Mouse (Mus musculus) erythroblast, adult 5-6 weeks (primary cell): ENCODE measurements around the gene Ugt1a1. TPM values are rescaled to one million over a fixed set of nuclear protein-coding genes. Genes with fewer than 3 reads are reported as not detected.
"Not testable (repeated sequence)": the region's sequence is repeated elsewhere in the genome, so short reads cannot be mapped to it uniquely, and the experiment has no call there.

Experiments
- ATAC-seq: replicated peaks from 2 replicates; pipeline ENCODE4 v1.8.0; 2016; ENCODE audit warnings: moderate number of reproducible peaks, mild to moderate bottlenecking, moderate TSS enrichment, inconsistent platforms; ENCODE audit not compliant: poor library complexity, low FRiP score, severe bottlenecking
- total RNA-seq, 2 experiments: library from RNA; stranded (forward) in 1 of 2; stranded (reverse) in 1 of 2; fragments of 150-400 nt in 1 of 2; fragments of 200-764, 138-1000 nt in 1 of 2; gene quantifications; 2 replicates each; pipeline versions ENCODE4 v1.2.3 to v1.2.4; 2015 to 2017; ENCODE audit warnings: low replicate concordance in 2 of 2

Gene Ugt1a1
- total RNA-seq (2015; ENCODE audit: low replicate concordance) = not detected in 2 replicates
- total RNA-seq (2017; ENCODE audit: low replicate concordance) = 0.70 and 1.0 TPM in 2 replicates

GRCm38 (mm10) chr1:88211812-88212211 is at the start of gene Ugt1a1:
Gene Ugt1a1 (plus strand): TSS chr1:88211959.
- no peak for ATAC-seq

DNA sequence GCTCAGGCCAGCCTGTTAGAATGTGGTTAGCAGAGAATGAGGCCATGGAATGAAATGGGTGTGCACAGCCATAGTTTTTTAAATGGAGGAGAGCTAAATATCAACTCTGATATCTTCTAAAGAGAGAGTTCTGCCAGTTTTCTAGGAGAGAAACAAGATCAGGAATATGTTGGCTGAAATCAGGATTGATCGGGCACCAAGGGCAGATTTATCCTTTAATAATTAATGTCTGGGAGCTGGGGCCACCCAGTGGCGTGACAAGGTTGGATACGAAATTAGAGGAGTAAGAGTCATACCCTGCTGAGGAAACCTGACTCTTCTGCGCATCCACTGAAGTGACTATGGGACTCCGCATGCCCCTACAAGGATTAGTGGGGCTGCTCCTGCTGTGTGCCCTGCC is 46.0 kb upstream of the Ugt1a1 start, which contains the start of gene Ugt1a5:
Gene Ugt1a5, plus strand, starts transcription at position 302 of the 400 bp plus-strand sequence.
- no peak for ATAC-seq

- ATAC-seq = not testable (repeated sequence)
Observed at GRCm38 (mm10) chr1:88172190-88172589, 39.6 kb upstream of the Ugt1a1 start.

DNA sequence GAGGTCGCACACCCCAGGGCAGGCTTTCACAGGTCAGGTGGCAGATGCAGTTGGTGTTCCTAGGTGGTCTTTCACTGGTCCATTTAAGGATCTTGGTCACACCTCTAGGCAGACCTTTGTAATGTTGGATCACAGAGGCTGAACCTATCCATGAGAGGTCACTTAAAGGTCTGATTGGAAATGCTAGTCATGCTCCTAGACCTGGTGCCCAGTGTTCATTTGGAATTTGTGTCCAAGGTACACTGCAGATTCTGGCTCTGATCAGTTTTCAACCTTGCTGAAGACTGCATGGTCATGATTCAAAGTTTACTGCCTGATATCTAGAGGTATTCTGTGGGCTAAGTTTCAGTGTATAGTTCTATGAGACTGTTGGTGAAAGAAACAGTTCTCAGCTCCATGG is 32.1 kb upstream of the Ugt1a1 start:
- ATAC-seq = no peak

DNA sequence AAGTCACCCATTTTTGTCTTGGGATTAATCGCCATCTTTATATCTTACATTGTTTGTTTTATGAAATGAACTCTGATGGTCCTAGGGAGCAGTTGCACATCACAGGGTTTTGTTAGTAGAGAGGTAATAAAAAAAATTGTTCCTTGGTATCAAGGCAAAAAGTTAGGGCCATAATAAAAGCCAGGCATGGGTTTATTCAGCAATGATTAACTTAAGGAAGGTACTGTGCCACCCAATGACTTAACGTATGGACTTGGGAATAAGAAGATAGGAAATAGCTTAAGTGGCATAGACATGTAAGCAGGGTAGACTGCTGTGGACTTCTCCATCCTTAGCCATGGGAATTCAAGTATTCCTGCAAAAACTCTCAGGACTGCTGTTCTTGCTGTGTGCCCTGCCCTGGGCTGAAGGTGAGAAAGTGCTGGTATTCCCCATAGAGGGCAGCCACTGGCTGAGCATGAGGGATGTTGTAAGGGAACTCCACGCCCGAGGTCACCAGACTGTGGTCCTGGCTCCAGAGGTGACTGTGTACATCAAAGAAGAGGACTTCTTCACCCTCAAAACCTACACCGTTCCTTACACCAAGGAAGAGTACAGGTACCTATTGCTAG is 25.3 kb upstream of the Ugt1a1 start:
- ATAC-seq = no peak

DNA sequence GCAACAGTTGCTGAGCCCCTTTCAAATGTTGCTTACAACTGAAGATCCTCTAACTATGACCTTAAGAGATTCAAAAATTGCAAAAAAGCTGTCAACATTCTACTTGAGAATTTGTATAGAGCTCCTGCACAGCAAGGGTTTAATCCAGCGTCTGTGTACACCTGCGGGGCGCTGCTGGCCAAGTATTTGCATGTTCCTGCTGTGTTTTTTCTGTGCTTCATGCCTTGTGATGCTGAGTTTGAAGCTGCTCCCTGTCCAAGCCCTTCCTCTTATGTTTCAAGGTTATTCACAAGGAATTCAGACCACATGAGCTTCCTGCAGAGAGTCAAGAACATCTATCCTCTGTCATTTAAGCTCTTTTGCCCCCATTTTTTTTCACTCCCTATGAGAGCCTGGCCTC is 19.6 kb upstream of the Ugt1a1 start:
- ATAC-seq = no peak

DNA sequence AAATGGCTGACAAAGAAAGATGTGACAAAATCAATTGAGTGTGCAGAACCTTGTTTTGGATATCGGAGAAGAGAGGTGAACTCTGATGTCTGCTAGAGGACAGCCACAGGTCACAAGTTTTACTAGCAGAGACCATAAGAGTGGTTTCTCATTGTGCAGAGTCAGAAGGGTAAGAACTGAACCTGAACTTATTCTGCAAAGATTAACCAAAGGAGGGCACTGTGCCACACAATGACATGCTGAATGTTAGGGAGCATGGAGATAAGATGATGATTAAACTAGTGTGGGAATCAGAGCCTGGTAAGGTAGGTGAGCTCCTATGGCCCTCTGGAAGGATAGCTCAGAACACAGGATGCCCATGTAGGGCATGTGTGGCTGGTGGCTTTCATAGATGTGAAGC is 16.1 kb upstream of the Ugt1a1 start:
- ATAC-seq = 0 out of 2 replicates have a peak, but pooled peaks have one; percentile 43

DNA sequence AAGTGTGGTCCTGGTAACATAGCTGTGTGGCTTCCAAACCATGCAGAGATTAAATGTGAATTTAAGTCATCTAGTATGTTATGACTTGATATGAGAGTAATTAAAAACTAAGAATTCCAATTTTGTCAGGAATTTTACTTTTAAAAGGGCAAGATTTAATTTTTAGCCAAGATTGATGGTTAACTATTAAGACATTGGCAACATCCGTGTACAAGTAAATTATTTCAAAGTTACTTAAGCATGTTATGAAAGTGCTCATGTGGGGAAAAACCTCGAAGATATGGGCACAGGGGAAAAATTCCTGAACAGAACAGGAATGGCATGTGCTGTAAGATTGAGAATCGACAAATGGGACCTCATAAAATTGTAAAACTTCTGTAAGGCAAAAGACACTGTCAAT is 14.3 kb upstream of the Ugt1a1 start:
- no peak for ATAC-seq

DNA sequence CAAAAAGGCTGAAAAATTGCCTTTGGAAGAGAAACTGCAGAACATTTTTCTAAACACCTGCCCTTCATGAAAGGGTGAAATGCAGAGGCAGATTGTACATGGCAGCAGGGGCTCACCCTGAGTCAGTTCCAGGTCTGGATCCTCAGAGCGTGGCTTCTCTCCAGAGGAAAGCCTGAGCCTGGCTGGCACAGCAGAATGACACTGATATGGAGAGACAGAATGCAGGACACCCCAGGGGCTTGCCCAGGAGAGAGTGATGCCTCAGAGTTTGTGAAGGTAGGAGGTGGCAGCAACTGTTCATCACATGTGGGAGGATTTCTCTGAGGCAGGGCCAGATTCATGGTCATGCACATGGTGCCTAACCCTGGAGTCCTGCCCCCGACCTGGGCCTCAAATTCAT is 11.8 kb upstream of the Ugt1a1 start:
- no peak for ATAC-seq

DNA sequence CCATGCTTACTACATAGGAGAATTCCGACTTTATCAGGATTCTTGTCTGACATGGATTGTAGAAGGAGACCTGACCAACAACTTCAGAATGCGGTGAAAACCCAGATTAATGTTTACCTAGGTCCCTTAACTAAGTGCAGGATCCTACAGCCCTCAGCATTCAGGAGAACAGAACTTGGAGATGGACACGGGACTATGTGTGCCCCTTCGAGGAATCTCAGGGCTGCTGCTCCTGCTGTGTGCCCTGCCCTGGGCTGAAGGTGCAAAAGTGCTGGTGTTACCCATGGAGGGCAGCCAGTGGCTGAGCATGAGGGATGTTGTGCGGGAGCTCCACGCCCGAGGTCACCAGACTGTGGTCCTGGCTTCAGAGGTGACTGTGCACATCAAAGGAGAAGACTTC is 11.3 kb upstream of the Ugt1a1 start, which contains the start of gene Ugt1a2:
Gene Ugt1a2, plus strand, starts transcription at position 146 of the 400 bp plus-strand sequence.
- ATAC-seq = no peak

DNA sequence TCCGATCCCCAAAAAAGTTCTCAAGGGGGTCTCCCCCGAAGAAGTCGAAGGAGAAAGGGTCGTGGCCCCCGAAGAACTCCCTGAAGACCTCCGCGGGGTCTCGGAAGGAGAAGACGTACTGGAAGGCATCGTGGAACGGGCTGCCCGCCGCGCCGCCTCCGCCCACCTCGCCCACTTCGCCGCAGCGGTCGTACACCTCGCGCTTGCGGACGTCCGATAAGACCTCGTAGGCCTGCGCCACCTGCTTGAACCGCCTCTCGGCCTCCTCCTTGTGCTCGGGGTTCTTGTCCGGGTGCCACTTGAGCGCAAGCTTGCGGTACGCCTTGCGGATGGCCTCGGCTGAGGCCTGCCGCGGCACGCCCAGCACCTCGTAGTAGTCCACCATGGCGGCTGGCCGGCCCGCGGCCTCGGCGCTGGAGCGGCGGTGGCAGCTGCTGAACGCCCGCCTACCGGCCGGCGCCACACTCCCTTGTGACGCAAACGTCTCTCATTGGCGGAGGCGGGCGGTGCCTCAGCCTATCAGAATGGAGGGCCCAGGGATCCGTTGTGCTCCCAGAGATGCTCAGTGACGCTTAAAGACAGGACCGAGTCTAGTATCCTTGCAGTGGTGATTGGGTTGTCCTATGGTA is 6.4 kb upstream of the Ugt1a1 start, which contains the start of gene Dnajb3:
Gene Dnajb3, minus strand, starts transcription at position 489 of the 629 bp plus-strand sequence.
- ATAC-seq = peak; percentile 82

DNA sequence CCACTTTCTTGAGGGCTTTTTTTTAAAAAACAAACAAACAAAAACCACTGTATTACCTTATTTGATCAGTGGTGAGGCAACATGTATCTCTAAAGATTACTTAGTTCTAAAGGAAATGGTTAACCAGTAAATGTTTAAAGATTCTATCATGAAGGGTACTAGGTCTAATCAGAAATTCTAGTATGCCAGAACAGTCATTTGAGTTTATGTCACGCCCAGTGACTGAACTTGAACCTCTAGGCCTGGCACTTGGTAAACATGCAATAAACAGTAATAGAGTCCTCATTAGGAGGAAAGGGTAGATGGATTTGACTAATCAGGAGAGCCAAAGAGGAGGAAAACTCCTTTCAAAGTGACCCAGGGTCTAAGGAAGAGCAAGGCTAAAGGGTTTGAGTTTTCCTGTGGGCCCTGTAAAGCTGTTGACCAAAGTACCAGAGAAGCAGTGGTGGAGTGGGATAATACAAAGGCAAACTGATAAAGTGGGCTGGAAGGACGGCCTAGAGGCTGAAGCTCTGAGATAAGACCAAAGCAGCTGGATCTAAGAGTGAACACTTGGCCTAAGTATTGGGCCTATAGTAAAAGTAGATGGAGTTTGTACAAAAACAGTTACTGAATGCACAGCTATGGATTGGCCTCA is 4.8 kb upstream of the Ugt1a1 start:
- ATAC-seq = peak; percentile 83

- ATAC-seq = no peak
Observed at GRCm38 (mm10) chr1:88212341-88213045, 734 bp downstream of the Ugt1a1 start.

GRCm38 (mm10) chr1:88213061-88213460 is 1.3 kb downstream of the Ugt1a1 start:
- no peak for ATAC-seq

DNA sequence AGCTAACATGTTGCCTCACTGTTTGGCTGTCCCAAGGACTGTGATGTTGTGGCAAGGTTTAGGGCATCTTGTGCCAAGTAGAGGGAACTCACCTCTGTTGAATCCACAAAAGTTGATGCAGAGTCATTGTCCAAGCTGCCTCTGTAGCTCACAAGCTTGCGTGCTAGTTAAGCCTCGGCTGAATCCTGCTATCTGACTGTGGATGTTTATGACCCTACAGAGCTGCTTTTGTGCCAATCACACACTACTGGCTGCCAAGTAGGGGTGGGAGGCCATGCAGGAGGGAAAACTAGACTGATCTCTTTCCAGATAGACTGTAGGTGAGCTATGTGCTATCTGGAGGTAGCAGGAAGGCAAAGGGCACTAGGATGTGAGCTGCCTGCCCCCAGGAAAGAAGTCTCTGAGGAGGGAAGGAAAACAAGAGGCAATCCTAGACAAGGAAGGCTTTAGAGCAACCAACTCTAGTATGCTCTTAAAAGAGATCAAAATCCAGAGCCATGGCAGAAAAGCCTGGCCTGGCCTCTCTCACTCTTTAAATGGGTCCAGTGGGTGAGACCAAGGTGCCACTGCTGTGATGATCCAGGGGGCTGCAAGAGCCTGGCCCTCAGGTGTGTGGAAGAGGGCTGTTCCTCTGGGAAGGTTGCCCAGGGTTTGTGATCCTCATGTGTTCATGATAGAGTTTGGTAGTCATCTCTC is 2.2 kb downstream of the Ugt1a1 start:
- ATAC-seq = peak; percentile 19

- ATAC-seq = no peak; the same call in 1 of the 2 replicates
Observed at GRCm38 (mm10) chr1:88214462-88214952, 2.7 kb downstream of the Ugt1a1 start.

DNA sequence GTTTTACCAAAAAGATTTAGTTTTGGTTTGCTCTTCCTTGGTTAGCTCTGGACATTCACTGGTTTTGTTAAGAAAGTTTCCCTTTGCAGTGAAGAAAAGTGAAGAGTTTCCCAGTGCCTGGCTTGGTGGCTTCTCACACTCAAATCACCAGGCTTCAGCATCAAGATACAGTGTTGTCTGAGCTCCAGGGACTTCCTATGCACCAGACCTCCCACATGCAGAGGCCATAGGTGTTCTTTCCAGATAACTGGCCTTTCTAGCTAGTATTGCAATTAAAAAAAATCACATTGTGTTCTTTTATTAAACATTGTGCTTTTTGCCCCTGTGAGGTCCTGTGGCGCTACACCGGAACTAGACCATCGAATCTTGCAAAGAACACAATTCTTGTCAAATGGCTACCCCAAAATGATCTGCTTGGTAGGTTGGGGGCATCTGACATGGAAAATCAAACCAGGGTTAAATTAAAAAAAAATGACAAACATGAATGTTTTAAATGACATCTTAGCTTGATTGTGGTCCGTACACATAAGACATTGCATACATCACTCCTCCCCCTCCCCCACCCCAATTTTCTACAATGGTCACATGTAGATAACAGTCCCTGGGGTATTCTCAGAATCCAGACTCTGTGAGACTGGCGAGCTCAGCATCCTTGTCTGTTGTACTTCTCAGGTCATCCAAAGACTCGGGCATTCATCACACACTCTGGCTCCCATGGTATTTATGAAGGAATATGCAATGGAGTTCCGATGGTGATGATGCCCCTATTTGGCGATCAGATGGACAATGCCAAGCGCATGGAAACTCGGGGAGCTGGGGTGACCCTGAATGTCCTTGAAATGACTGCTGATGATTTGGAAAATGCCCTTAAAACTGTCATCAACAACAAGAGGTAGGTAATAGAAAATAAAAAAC is 4.0 kb downstream of the Ugt1a1 start:
- ATAC-seq = no peak

GRCm38 (mm10) chr1:88216551-88216950 is 4.8 kb downstream of the Ugt1a1 start:
- no peak for ATAC-seq
